Comparison of ENCODE assay signal across 8 mouse cellular contexts in genomic region chr3:105052937-105053697, GRCm38 (mm10). TPM values are rescaled to one million over a fixed set of nuclear protein-coding genes. Genes with fewer than 3 reads are reported as not detected.
DNase-seq lines count a peak whose midpoint lies in the region; ATAC-seq lines count a peak whose summit lies in the region.

TSS of gene Cttnbp2nl (minus strand) at chr3:105053146.

- peak within 1 kb of the TSS; percentile 61 for H3K4me3 ChIP-seq in hindbrain, embryonic 12.5 days

- H3K4me2 ChIP-seq in hindbrain, embryonic 12.5 days (replicated peaks), result peak within 1 kb of the TSS; percentile 82

- ATAC-seq in hindbrain, embryonic 12.5 days (ENCODE audit: low FRiP score), result peak; percentile 100

- no peaks in the 10 kb centered on the region for H3K36me3 ChIP-seq in hindbrain, embryonic 12.5 days

- no peaks in the 10 kb centered on the region for H3K9me3 ChIP-seq in hindbrain, embryonic 12.5 days (replicated peaks)

- peak within 1 kb of the TSS; percentile 92 for H3K27ac ChIP-seq in hindbrain, embryonic 12.5 days

- 3% methylated on average over 31 of the region's 31 CpGs for WGBS in hindbrain, embryonic 12.5 days

- H3K9ac ChIP-seq in hindbrain, embryonic 12.5 days, result peak within 1 kb of the TSS; percentile 88

- peak; percentile 67 for DNase-seq in MEL-GATA-1-ER (ENCODE audit: extremely low read depth, low read depth)
- peak; percentile 99 for DNase-seq in cerebellum, adult 8-10 months
- DNase-seq in frontal cortex, postnatal 10 days (ENCODE audit: low spot score in 2 of 2), result peak; percentile 97 to 99
- peak; percentile 99 for DNase-seq in layer of hippocampus, postnatal 14 days (ENCODE audit: low spot score in 2 of 2)
- peak; percentile 99 for DNase-seq in lung, postnatal 14 days
- peak; percentile 98 for DNase-seq in retina, embryonic 14.5 days (ENCODE audit: low spot score)
- peak; percentile 94 for DNase-seq in thymus, postnatal 4 days

- peaks cover 27% of the 10 kb centered on the region for H3K4me1 ChIP-seq in hindbrain, embryonic 12.5 days

- peaks cover 7% of the 10 kb centered on the region; the same call in 1 of the 2 replicates for H3K27me3 ChIP-seq in hindbrain, embryonic 12.5 days

RNA-seq across cellular contexts. Expression of gene Cttnbp2nl, which starts in this region (rescaled TPM):
- 60.3 and 66.8 TPM in 2 replicates for polyA plus RNA-seq in hindbrain, embryonic 12.5 days (2016; fragmentation: Nextera tagmentation; extraction: Ambion mirVana)
- 10 to 100 TPM; 30.0 to 34.0 TPM for total RNA-seq in layer of hippocampus, postnatal 14 days (2021)

Comparison
In these comparisons a context has a peak if more than half of its experiments do, and no peak if none do; other contexts are left out.
1. Peak in every context shown above with its lines: DNase-seq, ATAC-seq, H3K4me3 ChIP-seq and H3K27ac ChIP-seq.